Mouse (Mus musculus) lung, postnatal 0 days (tissue): ENCODE results near the gene Fli1. TPM values are rescaled to one million over a fixed set of nuclear protein-coding genes. Genes with fewer than 3 reads are reported as not detected.

Experiments used
- ATAC-seq: fragments of 200-750 bp; cut with Nextera tagmentation; 2 replicates; pipeline ENCODE4 v1.8.0; 2017; ENCODE audit warnings: moderate library complexity
- DNase-seq: peaks from one replicate; pipeline ENCODE4 v3.0.0-alpha.2; 2016; ENCODE audit warnings: low spot score
- H3K27ac ChIP-seq: fragments of 300-500 bp; sonication (generic); 2 replicates; pipeline ENCODE4 v1.5.1; 2014; ENCODE audit warnings: antibody characterized with exemption, mild to moderate bottlenecking, low read length, mixed read lengths
- H3K27me3 ChIP-seq: fragments of 300-500 bp; sonication (generic); replicated peaks from 2 replicates; pipeline ENCODE4 v1.6.1; 2014; ENCODE audit warnings: low read length, mixed read lengths; ENCODE audit not compliant: insufficient read depth
- H3K36me3 ChIP-seq: fragments of 300-500 bp; sonication (generic); 2 replicates; pipeline ENCODE4 v1.6.1; 2014; ENCODE audit warnings: low read length, mixed read lengths; ENCODE audit not compliant: insufficient read depth
- H3K4me1 ChIP-seq: fragments of 300-500 bp; sonication (generic); 2 replicates; pipeline ENCODE4 v1.6.1; 2014; ENCODE audit warnings: antibody characterized with exemption, low read depth, low read length, mixed read lengths; ENCODE audit not compliant: insufficient read depth
- H3K4me2 ChIP-seq: fragments of 300-500 bp; sonication (generic); replicated peaks from 2 replicates; pipeline ENCODE4 v1.6.1; 2014; ENCODE audit warnings: low read depth, mild to moderate bottlenecking, low read length, moderate library complexity, mixed read lengths
- H3K4me3 ChIP-seq: fragments of 300-500 bp; sonication (generic); 2 replicates; pipeline ENCODE4 v1.5.1; 2014; ENCODE audit warnings: low read depth, low read length
- H3K9ac ChIP-seq: fragments of 300-500 bp; sonication (generic); replicated peaks from 2 replicates; pipeline ENCODE4 v1.6.1; 2014; ENCODE audit warnings: low read depth, mild to moderate bottlenecking
- H3K9me3 ChIP-seq: fragments of 300-500 bp; sonication (generic); 2 replicates; pipeline ENCODE4 v1.6.1; 2016; ENCODE audit warnings: low read length, mixed read lengths
- CTCF ChIP-seq: IDR thresholded peaks from 2 replicates; pipeline ENCODE4 v1.5.1; 2016; ENCODE audit warnings: antibody characterized with exemption, mild to moderate bottlenecking
- EP300 ChIP-seq: IDR thresholded peaks from 2 replicates; pipeline ENCODE4 v1.6.1; 2016; ENCODE audit warnings: antibody characterized with exemption, mild to moderate bottlenecking, control low read depth
- WGBS: fragments of 180-500 bp; shearing (Covaris S2); extraction: QIAGEN DNeasy Blood & Tissue Kit; methylation state at CpG from one replicate; pipeline ENCODE4 v1.1.7; 2014; 5-methylcytosine and 5-hydroxymethylcytosine counted together
- polyA plus RNA-seq: library from polyadenylated mRNA; unstranded; fragments of >200 nt; fragmentation: Nextera tagmentation; extraction: Ambion mirVana; gene quantifications from 2 replicates; pipeline ENCODE4 v1.2.1, GENCODE M21; 2015

Fli1 gene
- polyA plus RNA-seq, 1 experiment from 2014 or later = 21.1 TPM

DNA sequence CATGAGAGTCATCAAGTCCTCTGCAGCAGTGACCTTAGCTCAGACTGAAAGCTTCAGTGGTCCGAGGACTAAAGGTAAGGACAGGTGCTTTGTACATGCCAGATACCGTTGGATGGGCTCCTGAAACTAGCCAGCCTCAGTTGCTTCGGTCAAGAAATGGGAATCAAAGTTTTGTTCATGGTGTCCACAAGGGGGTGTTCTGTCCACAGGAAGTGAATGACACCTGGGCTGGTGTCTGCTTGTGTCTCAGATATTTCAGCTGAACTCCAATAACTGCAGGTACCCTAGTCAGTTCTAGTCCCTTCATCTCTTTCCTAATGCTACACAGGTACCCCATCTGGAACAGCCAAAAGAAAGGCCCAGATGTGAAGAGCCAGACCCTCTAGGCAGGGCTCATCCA is 86.0 kb downstream of the Fli1 start:
- Histone ChIP-seq H3K27me3 (no peaks in the 10 kb centered on the region), H3K9me3 (no peaks in the 10 kb centered on the region), H3K4me2 (no peak overlapping the region), H3K4me3 (no peak overlapping the region), H3K36me3 (peaks cover 8% of the 10 kb centered on the region; the same call in 1 of the 2 replicates), H3K4me1 (no peaks in the 10 kb centered on the region), H3K27ac (no peak overlapping the region), H3K9ac (no peak overlapping the region)
- no peak for ATAC-seq
- WGBS = 85% methylated on average over 3 of the region's 3 CpGs
- no peak for DNase-seq
- TF ChIP-seq EP300 (no peak), CTCF (peak; percentile 27)

- no peaks in the 10 kb centered on the region for H3K9me3 ChIP-seq
- ATAC-seq (no peak), DNase-seq (no peak)
- no peak overlapping the region for H3K9ac ChIP-seq
- no peak overlapping the region for H3K4me2 ChIP-seq
- H3K36me3 ChIP-seq = no peaks in the 10 kb centered on the region
- H3K4me3 ChIP-seq = no peak overlapping the region
- H3K4me1 ChIP-seq = no peaks in the 10 kb centered on the region
- H3K27me3 ChIP-seq = no peaks in the 10 kb centered on the region
- H3K27ac ChIP-seq = no peak overlapping the region
- 47% methylated on average over 7 of the region's 7 CpGs for WGBS
- TF ChIP-seq CTCF (no peak), EP300 (no peak)
These were observed 92.5 kb downstream of the Fli1 start for GRCm38 (mm10) chr9:32450161-32450560.

DNA sequence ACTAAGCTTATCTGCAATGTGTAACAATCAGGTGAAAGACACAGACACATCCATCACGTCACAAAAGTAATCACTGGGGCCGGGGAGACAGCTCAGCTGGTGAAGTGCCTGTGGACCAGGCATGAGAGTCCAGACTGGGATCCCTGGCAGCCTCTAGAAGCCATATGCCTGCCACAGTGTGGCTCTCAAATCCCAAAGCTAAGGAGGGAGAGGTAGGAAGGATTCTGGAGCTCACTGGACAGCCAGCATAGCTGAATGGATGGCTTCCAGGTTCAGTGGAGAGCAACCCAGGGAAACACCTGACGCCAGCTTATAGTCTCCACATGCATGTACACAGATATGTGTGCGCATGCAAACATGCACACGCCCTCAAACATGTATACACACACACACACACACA is 93.9 kb downstream of the Fli1 start:
- Histone ChIP-seq H3K9ac (no peak overlapping the region), H3K36me3 (no peaks in the 10 kb centered on the region), H3K4me2 (no peak overlapping the region), H3K27me3 (no peaks in the 10 kb centered on the region), H3K4me1 (no peaks in the 10 kb centered on the region), H3K9me3 (no peaks in the 10 kb centered on the region), H3K4me3 (no peak overlapping the region), H3K27ac (no peak overlapping the region)
- DNase-seq (no peak), ATAC-seq (no peak)
- TF ChIP-seq CTCF = no peak
- no peak for TF ChIP-seq EP300
- WGBS = 81% methylated on average over 5 of the region's 5 CpGs

- Histone ChIP-seq H3K4me3 (no peak overlapping the region), H3K4me2 (no peak overlapping the region), H3K36me3 (0 out of 2 replicates have a peak, but pooled peaks cover 6% of the 10 kb centered on the region), H3K9me3 (no peaks in the 10 kb centered on the region), H3K4me1 (no peaks in the 10 kb centered on the region), H3K27ac (no peak overlapping the region), H3K9ac (no peak overlapping the region), H3K27me3 (no peaks in the 10 kb centered on the region)
- TF ChIP-seq CTCF (peak; percentile 73), EP300 (no peak)
- 61% methylated on average over 3 of the region's 3 CpGs for WGBS
- no peak for ATAC-seq
- peak; percentile 41 for DNase-seq
These were observed 96.9 kb downstream of the Fli1 start for GRCm38 (mm10) chr9:32445789-32446188.

GRCm38 (mm10) chr9:32444453-32445201 is 98.0 kb downstream of the Fli1 start:
- TF ChIP-seq EP300 (peak; percentile 33; the same call in 1 of the 2 replicates), CTCF (no peak)
- Histone ChIP-seq H3K36me3 (0 out of 2 replicates have a peak, but pooled peaks cover 6% of the 10 kb centered on the region), H3K27me3 (no peaks in the 10 kb centered on the region), H3K9me3 (no peaks in the 10 kb centered on the region), H3K4me3 (no peak overlapping the region), H3K9ac (no peak overlapping the region), H3K4me2 (no peak overlapping the region), H3K27ac (no peak overlapping the region), H3K4me1 (no peaks in the 10 kb centered on the region)
- WGBS = 53% methylated on average over 6 of the region's 6 CpGs
- peak; percentile 83 for ATAC-seq
- DNase-seq = peak; percentile 41

DNA sequence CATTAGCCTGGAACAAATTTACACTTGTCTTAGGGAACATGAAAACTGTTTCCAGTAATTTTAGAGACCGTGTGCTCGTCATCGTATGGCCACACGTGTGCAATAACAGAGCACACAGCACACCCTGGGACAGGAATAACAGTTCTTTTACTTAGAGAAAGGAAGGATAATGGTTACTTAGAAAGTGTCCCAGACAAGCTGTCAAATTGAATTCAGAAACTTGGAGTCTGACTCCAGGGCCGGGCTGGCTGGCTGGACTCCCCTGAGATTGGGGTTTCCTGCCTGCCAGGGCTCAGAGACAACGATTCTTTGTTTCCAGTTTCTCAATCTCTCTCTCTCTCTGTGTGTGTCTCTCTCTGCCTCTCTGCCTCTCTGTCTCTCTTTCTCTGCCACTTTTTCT is 98.8 kb downstream of the Fli1 start:
- Histone ChIP-seq H3K27ac (no peak overlapping the region), H3K4me3 (no peak overlapping the region), H3K9ac (no peak overlapping the region), H3K9me3 (no peaks in the 10 kb centered on the region), H3K4me2 (no peak overlapping the region), H3K27me3 (no peaks in the 10 kb centered on the region), H3K36me3 (0 out of 2 replicates have a peak, but pooled peaks cover 6% of the 10 kb centered on the region), H3K4me1 (no peaks in the 10 kb centered on the region)
- WGBS = 48% methylated on average over 6 of the region's 6 CpGs
- DNase-seq = no peak
- TF ChIP-seq CTCF = no peak
- TF ChIP-seq EP300 = no peak
- no peak for ATAC-seq
